Mouse (Mus musculus) hindbrain, postnatal 0 days (tissue): ENCODE measurements around the gene Chad. TPM values are rescaled to one million over a fixed set of nuclear protein-coding genes. Genes with fewer than 3 reads are reported as not detected.

ENCODE experiments used
- ATAC-seq: fragments of 200-750 bp; cut with Nextera tagmentation; 2 replicates; pipeline ENCODE4 v1.8.0; 2017; ENCODE audit warnings: mild to moderate bottlenecking, moderate TSS enrichment, moderate library complexity
- DNase-seq: peaks from one replicate; pipeline ENCODE4 v3.0.0-alpha.2; 2015; ENCODE audit warnings: low spot score
- H3K27ac ChIP-seq: fragments of 300-500 bp; sonication (generic); 2 replicates; pipeline ENCODE4 v1.5.1; 2014; ENCODE audit warnings: mild to moderate bottlenecking
- H3K27me3 ChIP-seq: fragments of 300-500 bp; sonication (generic); 2 replicates; pipeline ENCODE4 v1.6.1; 2014; ENCODE audit warnings: low read length, mixed read lengths; ENCODE audit not compliant: insufficient read depth
- H3K36me3 ChIP-seq: fragments of 300-500 bp; sonication (generic); 2 replicates; pipeline ENCODE4 v1.6.1; 2014; ENCODE audit warnings: low read length, mixed read lengths; ENCODE audit not compliant: insufficient read depth
- H3K4me1 ChIP-seq: fragments of 300-500 bp; sonication (generic); 2 replicates; pipeline ENCODE4 v1.6.1; 2014; ENCODE audit warnings: antibody characterized with exemption, low read length, mixed read lengths; ENCODE audit not compliant: insufficient read depth
- H3K4me2 ChIP-seq: fragments of 300-500 bp; sonication (generic); 2 replicates; pipeline ENCODE4 v1.6.1; 2014; ENCODE audit warnings: low read depth, mild to moderate bottlenecking, low read length, moderate library complexity, mixed read lengths
- H3K4me3 ChIP-seq: fragments of 300-500 bp; sonication (generic); 2 replicates; pipeline ENCODE4 v1.5.1; 2014; ENCODE audit warnings: low read length
- H3K9ac ChIP-seq: fragments of 300-500 bp; sonication (generic); replicated peaks from 2 replicates; pipeline ENCODE4 v1.6.1; 2014; ENCODE audit warnings: mild to moderate bottlenecking, low read length, moderate library complexity, mixed read lengths
- H3K9me3 ChIP-seq: fragments of 300-500 bp; sonication (generic); 2 replicates; pipeline ENCODE4 v1.6.1; 2016; ENCODE audit warnings: low read length, mixed read lengths
- CTCF ChIP-seq: IDR thresholded peaks from 2 replicates; pipeline ENCODE4 v1.5.1; 2016; ENCODE audit warnings: antibody characterized with exemption, control low read depth, low read depth
- WGBS: fragments of 180-500 bp; shearing (Covaris S2); extraction: QIAGEN DNeasy Blood & Tissue Kit; methylation state at CpG from one replicate; pipeline ENCODE4 v1.1.7; 2014; 5-methylcytosine and 5-hydroxymethylcytosine counted together
- polyA plus RNA-seq: library from polyadenylated mRNA; unstranded; fragments of >200 nt; fragmentation: Nextera tagmentation; extraction: Ambion mirVana; gene quantifications from 2 replicates; pipeline ENCODE4 v1.2.1, GENCODE M21; 2015
- total RNA-seq: library from RNA; depleted of rRNA; stranded (reverse); fragments of >200 nt; gene quantifications from 2 replicates; pipeline ENCODE4 v1.2.3, GENCODE M21; 2014

Chad gene
- total and polyA plus RNA-seq, 2 experiments from 2014 or later: 1.2 TPM

DNA sequence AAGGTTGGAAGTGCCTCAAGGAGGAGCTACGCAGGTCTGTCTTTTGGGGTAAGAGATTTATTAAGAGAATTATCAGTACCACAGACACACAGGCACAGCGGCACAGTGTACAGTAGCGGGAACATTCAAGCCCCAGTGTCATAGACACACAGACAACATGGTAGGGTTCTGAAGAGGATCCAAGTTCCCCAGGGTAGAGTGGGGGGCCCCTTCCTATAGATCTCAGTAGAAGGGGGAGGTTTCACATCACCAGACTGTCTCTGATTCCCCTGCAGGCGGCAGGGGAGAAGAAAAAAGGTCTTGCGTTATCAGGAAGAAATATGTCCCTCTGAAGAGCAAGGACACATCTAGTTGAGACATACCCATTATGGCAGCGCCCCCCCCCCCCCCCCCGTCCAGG lies 25.1 kb upstream of the Chad start:
- Histone ChIP-seq H3K27me3 (no peaks in the 10 kb centered on the region), H3K36me3 (peaks cover 7% of the 10 kb centered on the region; the same call in 1 of the 2 replicates), H3K27ac (no peak overlapping the region), H3K4me1 (no peaks in the 10 kb centered on the region), H3K9ac (no peak overlapping the region), H3K4me2 (no peak overlapping the region), H3K9me3 (no peaks in the 10 kb centered on the region), H3K4me3 (no peak overlapping the region)
- no peak for ATAC-seq
- TF ChIP-seq CTCF: no peak
- DNase-seq: no peak
- WGBS: 74% methylated on average over 7 of the region's 7 CpGs

DNA sequence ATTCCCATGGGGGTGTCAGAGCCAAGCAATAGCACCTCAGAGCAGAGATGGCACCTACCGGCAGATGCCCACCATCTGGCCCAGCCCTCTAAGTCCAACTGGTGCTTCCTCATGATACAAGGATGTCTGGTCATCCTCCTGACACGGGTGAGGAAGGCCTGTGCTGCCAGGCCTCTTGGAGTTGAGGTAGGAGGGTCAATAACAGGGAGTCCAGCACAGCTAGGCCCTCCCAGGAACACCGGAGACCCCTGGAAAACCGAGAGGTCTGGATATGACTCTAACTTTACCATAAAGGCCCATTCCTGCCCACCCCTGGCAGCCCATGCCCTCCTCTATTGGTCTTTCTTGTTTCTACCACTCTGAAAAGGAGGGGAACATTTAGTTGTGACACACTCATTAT lies 22.4 kb upstream of the Chad start:
- WGBS: 83% methylated on average over 4 of the region's 4 CpGs
- H3K27me3 ChIP-seq: no peaks in the 10 kb centered on the region
- no peak for DNase-seq

DNA sequence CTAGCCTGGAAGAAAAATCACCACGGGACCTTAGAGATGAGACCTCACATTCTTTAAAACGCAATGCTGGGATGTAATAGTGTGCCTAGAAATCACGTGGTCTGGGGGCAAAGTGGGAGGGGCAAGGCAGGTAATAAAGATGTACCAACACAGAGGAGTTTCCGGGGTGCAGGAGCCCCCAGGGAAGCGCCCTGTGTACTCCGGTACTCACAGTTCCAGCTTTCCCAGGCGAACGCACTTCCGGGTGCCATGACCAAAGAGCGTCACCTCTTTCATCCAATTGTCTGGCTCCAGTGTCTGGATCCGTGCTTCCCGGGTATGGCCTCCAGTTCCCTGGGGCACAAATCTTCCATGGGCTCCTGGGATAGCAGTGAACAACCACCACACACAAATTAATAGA lies 21.5 kb upstream of the Chad start:
- no peak overlapping the region for H3K9ac ChIP-seq
- ATAC-seq: no peak
- no peak for TF ChIP-seq CTCF
- H3K4me2 ChIP-seq: no peak overlapping the region
- peaks cover 7% of the 10 kb centered on the region; the same call in 1 of the 2 replicates for H3K4me1 ChIP-seq
- no peak for DNase-seq
- no peaks in the 10 kb centered on the region for H3K27me3 ChIP-seq
- no peak overlapping the region for H3K27ac ChIP-seq
- 85% methylated on average over 12 of the region's 12 CpGs for WGBS
- H3K4me3 ChIP-seq: no peak overlapping the region
- H3K9me3 ChIP-seq: no peaks in the 10 kb centered on the region
- H3K36me3 ChIP-seq: peaks cover 7% of the 10 kb centered on the region; the same call in 1 of the 2 replicates

More for the DNA sequence above, 22.4 kb upstream of the Chad start:
- no peak for TF ChIP-seq CTCF
- no peaks in the 10 kb centered on the region for H3K9me3 ChIP-seq
- H3K4me2 ChIP-seq: no peak overlapping the region
- ATAC-seq: no peak
- H3K4me3 ChIP-seq: no peak overlapping the region
- H3K4me1 ChIP-seq: no peaks in the 10 kb centered on the region
- peaks cover 7% of the 10 kb centered on the region; the same call in 1 of the 2 replicates for H3K36me3 ChIP-seq
- no peak overlapping the region for H3K9ac ChIP-seq
- H3K27ac ChIP-seq: no peak overlapping the region

DNA sequence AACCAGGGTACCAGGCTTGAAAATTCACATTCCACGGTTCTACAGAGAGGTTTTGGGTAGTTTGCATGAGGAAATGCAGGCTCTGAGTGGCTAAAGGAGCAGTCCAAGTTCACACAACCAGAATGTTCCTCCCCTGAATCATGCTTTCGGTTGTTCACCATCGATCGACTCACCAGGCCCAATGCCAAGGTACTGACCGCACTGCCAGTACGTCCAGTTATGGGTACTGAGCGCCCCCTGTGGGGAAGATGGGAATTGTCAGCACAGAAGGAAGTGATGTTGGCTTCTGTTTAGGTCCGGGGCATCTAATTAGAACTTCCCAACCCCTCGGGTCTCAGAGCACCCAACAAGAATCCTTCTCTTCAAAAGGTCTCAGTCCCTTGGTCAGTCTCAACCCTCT lies 20.9 kb upstream of the Chad start:
- peak; percentile 93 for TF ChIP-seq CTCF
- Histone ChIP-seq H3K27ac (no peak overlapping the region), H3K36me3 (peaks cover 7% of the 10 kb centered on the region; the same call in 1 of the 2 replicates), H3K4me2 (peak overlapping the region; percentile 33; the same call in 1 of the 2 replicates), H3K4me3 (no peak overlapping the region), H3K27me3 (no peaks in the 10 kb centered on the region), H3K9ac (no peak overlapping the region), H3K9me3 (no peaks in the 10 kb centered on the region), H3K4me1 (peaks cover 7% of the 10 kb centered on the region; the same call in 1 of the 2 replicates)
- WGBS: 24% methylated on average over 9 of the region's 9 CpGs
- ATAC-seq (no peak), DNase-seq (peak; percentile 94)

DNA sequence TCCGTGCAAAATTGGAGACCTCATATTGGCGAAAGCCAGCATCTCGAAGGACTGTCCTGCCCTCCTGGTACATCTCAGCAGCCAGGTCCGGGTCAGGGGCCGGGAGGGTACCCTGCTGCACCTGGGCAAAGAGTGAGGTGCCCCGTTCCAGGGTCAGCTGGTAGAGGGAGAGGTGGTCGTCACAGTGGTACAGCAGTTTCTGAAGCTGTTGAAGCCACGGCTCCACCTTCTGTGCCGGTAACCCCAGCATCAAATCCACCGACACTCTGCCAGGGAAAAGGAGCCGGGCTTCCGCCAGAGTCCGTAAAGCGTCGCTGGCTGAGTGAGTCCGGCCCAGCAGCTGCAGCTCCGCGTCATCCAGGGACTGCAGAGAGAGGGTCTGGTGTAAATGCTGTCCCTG lies 20.4 kb upstream of the Chad start:
- no peak for TF ChIP-seq CTCF
- Histone ChIP-seq H3K4me1 (peaks cover 7% of the 10 kb centered on the region; the same call in 1 of the 2 replicates), H3K27me3 (no peaks in the 10 kb centered on the region), H3K4me3 (no peak overlapping the region), H3K27ac (no peak overlapping the region), H3K9ac (no peak overlapping the region), H3K36me3 (peaks cover 7% of the 10 kb centered on the region; the same call in 1 of the 2 replicates), H3K4me2 (peak overlapping the region; percentile 33; the same call in 1 of the 2 replicates), H3K9me3 (no peaks in the 10 kb centered on the region)
- WGBS: 58% methylated on average over 18 of the region's 18 CpGs
- ATAC-seq: no peak
- no peak for DNase-seq

DNA sequence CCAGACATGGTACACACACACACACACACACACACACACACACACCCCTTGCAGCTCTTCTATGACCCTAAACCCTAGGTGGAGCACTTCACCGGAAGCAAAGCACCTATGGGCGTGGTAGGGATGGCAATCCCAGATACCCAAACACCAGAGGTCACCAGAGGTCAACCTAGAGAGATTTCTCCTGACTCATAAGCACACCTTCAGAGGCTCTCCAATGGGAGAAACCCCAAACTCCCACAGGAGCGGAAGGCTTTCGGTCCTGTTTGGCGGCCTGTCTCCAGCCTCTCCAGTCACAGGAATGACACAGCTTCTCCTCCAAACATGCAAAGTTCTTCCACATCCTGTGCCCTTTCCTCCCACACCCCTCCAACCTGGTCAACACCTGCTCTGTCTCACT lies 18.5 kb upstream of the Chad start:
- WGBS: 99% methylated on average over 5 of the region's 5 CpGs
- no peak for TF ChIP-seq CTCF
- H3K27me3 ChIP-seq: no peaks in the 10 kb centered on the region
- peaks cover 7% of the 10 kb centered on the region; the same call in 1 of the 2 replicates for H3K4me1 ChIP-seq
- DNase-seq (no peak), ATAC-seq (no peak)
- peaks cover 7% of the 10 kb centered on the region; the same call in 1 of the 2 replicates for H3K36me3 ChIP-seq
- no peak overlapping the region for H3K4me2 ChIP-seq
- no peak overlapping the region for H3K9ac ChIP-seq
- no peaks in the 10 kb centered on the region for H3K9me3 ChIP-seq
- no peak overlapping the region for H3K4me3 ChIP-seq
- H3K27ac ChIP-seq: no peak overlapping the region

DNA sequence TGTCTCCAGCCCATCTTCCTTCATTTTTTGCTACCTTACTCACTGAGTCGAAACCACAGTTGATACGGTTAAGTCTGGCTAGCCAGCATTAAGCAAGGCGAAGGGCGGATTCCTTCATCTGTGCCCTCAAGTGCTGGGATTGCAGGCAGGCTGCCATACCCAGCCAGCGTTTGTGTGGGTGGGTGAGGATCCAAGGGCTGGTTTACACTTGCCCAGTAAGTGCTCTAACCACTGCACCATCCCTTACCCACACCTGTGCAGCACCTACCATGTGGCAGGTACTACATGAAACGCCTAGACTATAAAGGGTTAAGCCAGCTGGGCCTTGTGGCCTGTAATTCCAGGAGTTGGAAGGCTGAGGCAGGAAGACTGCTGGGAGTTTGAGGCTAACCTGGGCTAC lies 17.6 kb upstream of the Chad start:
- Histone ChIP-seq H3K9me3 (no peaks in the 10 kb centered on the region), H3K27ac (no peak overlapping the region), H3K9ac (no peak overlapping the region), H3K4me2 (no peak overlapping the region), H3K36me3 (peaks cover 2% of the 10 kb centered on the region; the same call in 1 of the 2 replicates), H3K4me3 (no peak overlapping the region), H3K27me3 (no peaks in the 10 kb centered on the region), H3K4me1 (peaks cover 7% of the 10 kb centered on the region; the same call in 1 of the 2 replicates)
- WGBS: 90% methylated on average over 6 of the region's 6 CpGs
- no peak for TF ChIP-seq CTCF
- ATAC-seq: no peak
- no peak for DNase-seq
